Mouse (Mus musculus) thymus, adult 2 months (tissue): Measurements from ENCODE around the gene Mut.

Experiments
- CTCF ChIP-seq: fragments of 200-500 bp; IDR thresholded peaks from 2 replicates; pipeline ENCODE4 v1.5.1; 2012; ENCODE audit warnings: mild to moderate bottlenecking, control low read depth, low read length, moderate library complexity, borderline replicate concordance; ENCODE audit not compliant: control insufficient read depth, poor library complexity, insufficient read depth; ENCODE audit errors: extremely low read depth
- POLR2A ChIP-seq: fragments of 200-500 bp; IDR thresholded peaks from 2 replicates; pipeline ENCODE4 v1.6.1; 2012; ENCODE audit warnings: mild to moderate bottlenecking, low read length, control low read depth, moderate library complexity; ENCODE audit not compliant: control insufficient read depth, poor library complexity, insufficient read depth; ENCODE audit errors: extremely low read depth

- TF ChIP-seq CTCF, result no peak
- TF ChIP-seq POLR2A, result no peak
These were observed 30.4 kb upstream of the Mut start for GRCm38 (mm10) chr17:40904056-40904597.
